Mouse (Mus musculus): ENCODE results near the gene Pld1.
A peak's percentile ranks its signal among the peaks of the same experiment; 100 is the strongest.

The Pld1 gene

DNA sequence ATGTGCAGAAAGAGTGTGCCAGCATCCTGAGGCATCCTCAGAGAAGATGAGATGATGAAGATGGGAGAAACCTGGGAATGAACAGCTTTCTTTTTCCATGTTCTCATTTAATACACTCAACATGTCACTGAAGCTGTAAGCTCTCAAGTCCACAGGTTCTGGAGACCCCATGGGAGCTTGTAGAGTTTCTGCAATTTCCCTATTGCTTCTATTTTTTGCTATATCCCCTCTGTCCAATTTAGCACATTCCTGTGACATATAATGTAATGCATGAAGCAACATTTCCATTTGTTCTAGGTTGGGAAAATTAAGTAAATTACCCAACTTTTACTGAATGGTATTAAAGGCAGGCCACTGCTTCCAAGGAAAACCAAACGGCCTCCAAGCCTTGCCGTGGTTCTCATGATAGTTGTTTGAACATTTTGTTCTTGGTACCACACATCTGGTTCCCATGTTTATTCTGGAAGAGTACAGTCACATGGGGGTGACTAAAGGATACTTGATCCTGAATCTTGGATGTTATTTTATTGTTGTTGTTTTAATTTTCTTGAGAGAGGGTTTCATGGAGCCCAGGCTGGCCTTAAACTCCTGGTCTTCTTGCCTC lies 52.7 kb downstream of the Pld1 start:
- DNase-seq (ENCODE audit: low read depth, low spot score), result no peak

DNA sequence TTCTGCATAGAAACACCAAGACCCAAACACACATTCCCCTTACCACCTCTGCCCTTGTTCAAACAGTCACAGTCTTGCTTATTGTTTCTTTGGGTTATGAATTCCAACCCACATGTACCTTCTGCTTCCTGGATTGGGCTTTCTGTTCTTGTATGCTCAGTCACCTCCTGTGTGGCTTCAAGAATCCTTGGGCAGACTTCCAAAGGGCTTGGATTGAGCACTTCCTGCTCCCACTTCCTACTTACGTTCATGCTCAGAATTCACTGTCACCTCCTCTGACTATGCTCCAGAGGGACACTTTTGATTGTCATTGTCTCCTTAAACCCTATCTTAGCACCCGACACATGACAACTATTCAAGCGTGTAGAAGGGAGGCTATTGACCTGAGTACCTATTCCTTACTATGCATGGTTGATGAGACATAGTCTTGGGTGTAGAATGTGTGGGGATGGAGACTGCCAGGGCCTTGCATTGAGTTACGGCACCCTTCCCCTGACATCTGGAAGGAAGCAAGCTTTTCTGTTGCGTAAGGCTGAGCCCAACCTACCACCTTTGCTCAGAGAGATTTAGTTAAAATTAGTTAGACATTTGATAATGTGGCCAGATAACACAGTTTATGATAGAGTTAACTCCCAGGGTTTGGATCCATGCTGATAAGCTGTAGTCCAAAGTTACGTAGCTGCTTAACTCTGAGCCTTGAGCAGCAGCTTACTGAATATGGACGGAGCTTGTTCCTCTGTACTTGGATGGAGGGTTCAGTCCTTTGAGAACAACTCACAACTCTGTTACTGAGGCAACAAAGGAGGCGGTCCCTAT lies 55.9 kb downstream of the Pld1 start:
- no peak for DNase-seq (ENCODE audit: low read depth, low spot score)

DNA sequence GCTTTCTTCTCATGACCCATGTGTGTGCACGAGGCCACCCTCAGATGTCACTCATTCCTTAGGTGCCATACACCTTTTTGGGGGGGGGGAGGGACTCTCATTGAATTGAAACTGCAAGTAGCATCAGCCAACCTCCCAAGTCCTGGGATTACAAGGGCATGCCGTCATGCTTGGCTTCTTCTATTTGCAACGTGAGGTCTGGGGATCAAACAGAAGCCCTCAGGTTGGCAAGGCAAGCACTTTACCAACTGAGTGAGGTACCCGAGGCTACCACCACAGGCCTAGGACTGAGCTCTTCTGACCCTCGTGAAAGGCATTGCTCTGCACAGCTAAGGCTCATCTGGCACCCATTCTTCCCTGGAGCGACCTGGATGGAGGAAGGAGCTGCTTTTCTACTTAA lies 65.8 kb downstream of the Pld1 start:
- DNase-seq (ENCODE audit: low read depth, low spot score), result no peak

DNA sequence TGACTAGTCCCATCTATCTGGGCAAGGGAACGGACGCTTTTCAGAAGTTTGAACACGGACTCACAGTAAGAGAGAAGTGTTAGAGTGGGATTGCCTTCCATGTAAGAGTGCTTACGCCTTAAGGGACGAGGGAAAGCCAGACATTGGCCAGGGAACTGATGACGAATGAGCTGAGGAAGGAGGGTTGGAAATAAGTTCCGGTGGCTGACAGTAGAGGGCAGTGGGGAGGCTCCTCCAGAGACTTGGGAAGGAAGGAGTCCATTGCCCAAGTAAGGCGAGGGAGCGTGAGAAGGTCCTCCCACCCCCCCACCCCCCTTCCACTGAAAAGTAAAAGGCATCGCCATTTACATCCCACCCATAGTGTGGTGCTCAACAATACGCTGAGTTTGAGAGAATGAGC lies 69.2 kb downstream of the Pld1 start:
- DNase-seq (ENCODE audit: low read depth, low spot score), result no peak

DNA sequence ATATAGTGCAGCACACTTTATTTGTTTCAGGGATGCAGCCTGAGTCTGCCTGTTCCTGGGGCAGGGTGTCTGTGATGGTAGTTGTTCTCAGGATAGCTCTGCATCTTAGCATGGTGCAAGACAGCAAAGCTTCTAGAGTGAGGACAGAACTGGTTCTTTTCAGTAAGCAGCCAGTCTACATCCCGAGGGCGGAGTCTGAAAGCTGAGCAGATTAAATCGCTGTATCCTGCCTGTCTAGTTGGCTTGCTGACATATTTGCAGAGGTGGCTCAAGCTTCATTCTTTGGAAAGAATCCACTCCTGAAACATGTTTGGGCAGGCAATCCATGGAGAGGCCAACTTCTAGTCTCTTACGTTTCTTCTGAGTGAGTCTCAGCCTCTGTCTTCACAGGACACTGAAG lies 69.9 kb downstream of the Pld1 start:
- no peak for DNase-seq (ENCODE audit: low read depth, low spot score)

DNA sequence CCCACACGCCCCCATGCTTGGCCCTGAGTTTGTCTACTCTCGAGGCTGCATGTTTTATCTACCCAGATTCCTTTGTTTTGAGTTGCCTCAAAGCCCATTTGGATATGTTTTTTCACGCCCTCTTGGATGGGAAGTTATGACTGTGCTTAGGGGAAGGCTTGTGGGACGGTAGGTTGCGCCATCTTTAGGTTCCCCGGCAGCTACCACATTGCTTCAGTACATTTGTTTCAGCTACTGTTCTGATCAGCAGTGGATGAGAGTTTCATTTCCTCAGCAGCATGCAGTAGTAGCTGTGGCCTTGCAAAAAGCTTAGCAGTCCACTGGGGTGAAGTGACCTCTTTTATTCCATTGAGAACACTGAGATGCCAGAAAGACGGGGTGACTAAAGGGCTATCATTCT lies 73.7 kb downstream of the Pld1 start:
- DNase-seq (ENCODE audit: low read depth, low spot score), result no peak

DNA sequence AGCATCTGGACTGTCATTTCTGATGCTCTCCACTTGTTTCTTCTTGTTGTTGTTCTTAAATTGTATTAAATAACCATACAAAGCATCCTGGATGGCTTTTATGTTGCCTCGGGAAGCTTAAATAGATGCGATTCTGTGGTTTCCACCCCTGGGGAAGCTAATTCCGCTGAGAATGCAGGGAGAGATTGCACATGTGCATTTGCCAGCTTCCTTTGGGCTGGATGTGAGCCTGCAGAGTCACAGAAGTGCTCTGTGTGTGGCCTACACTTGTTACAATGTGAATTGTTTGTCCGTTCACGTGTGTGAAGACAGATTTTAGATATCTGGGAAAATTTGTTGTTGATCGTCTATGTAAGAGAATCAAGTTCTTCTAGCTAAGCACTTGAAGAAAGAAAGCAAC lies 74.9 kb downstream of the Pld1 start:
- no peak for DNase-seq (ENCODE audit: low read depth, low spot score)

DNA sequence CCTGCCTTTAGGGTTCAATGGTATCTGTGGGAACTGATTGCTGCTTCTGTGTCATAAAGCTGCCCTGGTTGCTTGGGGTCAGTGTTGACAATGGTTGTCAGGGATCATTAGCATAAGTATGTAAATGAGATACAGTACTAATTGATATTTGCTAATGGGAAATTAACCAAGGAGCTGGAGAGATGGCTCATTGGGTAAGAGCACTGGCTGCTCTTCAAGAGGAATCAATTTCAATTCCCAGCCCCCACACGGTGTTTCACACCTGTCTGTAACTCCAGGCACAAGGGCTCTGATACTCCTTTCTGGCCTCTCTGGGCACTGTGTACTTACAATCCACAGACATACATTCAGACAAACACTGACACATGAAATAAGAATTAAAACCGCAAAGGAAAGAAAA lies 78.5 kb downstream of the Pld1 start:
- no peak for DNase-seq (ENCODE audit: low read depth, low spot score)

DNA sequence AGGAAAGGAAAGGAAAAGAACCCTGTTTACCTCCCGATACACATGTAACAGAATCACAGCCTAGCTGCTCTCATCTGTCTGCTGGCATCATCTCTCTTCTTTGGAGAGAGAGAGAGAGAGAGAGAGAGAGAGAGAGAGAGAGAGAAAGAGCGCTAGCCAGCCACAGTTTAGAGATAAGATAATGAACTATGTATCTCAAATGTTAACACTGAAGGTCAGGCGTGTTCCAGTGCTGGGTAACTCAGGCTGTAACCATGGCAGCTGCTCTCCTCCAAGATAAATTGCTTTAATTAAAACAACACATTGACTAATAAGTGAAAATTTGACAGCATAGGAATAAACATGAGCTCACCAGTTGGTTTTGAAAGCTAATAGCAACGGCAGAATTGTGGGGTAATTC lies 81.2 kb downstream of the Pld1 start:
- DNase-seq (ENCODE audit: low read depth, low spot score), result no peak

DNA sequence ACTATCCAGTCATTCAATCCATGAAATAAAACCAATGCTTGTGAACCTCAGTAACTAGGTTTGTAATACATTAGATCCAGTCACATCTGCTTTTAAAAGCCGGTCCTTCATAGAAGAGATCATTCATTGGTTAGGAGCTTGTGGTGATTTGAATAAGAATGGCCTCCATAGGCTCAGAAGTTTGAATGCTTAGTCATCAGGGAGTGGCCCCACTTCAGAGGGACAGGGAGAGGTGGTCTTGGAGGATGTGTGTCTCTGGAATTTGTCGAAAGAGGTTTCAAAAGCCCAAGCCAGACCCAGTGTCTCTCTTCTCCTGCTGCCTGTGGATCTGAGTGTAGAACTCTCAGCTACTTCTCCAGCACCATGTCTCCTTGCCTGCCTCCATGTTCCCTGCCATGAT lies 81.9 kb downstream of the Pld1 start:
- no peak for DNase-seq (ENCODE audit: low read depth, low spot score)

DNA sequence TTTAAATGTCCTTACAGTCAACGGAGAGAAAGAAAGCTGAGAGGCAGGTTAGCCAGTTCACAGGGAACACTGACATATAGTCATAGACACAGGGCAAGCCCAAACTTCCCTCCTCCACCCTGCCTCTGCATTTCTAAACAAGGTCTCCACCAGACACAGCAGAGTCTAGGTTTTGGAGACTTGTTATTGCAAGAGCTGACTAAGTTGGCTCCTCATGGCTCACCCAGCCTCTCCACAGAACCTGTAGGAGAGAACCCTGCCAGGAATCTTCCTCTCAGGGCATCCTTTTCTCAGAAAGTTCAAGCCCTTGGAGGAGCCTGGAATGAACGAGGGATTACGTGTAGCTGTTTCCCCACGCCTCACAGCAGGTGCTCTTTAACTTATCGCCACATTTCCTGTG lies 83.7 kb downstream of the Pld1 start:
- no peak for DNase-seq (ENCODE audit: low read depth, low spot score)

DNA sequence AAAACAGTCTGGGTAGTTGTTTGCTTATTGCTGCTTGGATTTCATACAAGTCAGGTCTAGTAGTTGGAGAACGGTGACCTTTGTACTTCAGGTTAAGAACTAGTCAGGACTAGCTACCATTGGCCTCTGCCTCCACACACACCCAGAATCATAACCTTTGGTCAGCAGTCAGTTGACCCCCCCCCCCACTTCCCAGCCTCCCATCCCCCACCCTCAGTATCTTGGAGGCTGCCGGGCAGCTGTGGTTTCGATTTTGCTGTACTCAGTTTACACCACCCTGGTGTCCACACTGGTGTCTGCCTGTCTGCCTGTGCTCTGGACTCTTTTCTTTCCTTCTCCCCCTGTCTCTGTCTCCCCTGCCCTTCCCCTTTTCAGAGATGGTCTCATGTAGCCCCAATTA lies 88.4 kb downstream of the Pld1 start:
- no peak for DNase-seq (ENCODE audit: low read depth, low spot score)

DNA sequence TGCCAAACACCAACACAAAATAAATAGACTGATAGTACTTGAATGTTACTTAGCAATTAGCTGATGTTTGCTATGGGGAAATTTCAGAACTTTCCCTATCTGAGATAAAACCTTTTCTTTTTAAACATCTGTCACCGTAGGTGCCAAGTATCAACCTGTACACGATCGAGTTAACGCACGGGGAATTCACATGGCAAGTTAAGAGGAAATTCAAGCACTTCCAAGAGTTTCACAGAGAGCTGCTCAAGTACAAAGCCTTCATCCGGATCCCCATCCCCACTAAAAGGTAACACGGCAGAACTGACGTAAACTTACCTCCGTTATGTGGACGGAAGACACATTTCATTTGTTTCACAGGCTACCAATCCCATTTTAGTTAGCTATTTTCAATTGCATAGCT lies 90.0 kb downstream of the Pld1 start:
- DNase-seq (ENCODE audit: low read depth, low spot score), result no peak

DNA sequence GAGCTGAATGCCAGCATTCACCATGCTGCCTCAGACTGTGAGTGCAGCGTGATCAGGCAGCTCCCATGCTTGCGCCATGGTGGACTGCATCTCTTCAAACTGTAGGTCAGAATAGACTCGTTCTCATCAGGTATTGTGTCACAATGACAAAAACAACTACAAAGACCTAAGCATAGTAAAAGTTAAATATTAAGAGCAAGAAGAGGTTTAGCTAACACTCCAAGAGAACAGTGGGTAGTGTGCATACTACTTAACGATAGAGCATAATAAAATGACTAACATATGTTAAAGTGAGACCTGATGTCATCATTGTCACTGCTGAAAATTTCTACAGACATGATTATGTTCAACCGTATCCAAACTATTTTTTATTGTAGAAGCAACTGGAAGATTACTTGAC lies 92.4 kb downstream of the Pld1 start:
- no peak for DNase-seq (ENCODE audit: low read depth, low spot score)

DNA sequence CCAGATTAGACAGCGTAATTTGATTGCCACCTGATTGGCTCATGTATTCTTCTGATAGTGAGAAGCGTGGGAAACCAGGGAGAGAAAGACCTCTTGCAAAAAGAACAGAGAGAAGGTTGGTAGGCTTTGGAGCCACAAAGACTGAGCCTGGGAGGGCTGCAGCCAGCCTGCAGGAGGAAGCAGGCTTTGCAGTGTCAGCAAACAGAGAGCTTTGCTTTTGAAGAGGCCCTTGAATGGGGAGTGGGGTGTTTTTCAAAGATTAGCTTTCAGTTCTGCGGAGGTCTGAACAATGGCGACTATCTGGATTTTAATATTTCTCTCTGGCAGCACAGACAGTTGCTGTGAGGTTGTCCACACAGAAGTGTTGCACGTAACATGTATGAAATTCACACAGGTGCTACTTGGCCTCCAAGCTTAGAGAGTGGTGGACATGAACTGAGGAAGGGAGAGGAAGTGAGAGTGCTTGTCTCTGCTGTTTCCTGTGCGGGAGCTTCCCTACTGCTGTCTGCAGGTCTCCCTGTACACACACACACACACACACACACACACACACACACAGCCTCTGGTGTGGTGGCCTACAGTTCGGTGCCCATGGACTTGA lies 93.2 kb downstream of the Pld1 start:
- DNase-seq (ENCODE audit: low read depth, low spot score), result peak; percentile 22

DNA sequence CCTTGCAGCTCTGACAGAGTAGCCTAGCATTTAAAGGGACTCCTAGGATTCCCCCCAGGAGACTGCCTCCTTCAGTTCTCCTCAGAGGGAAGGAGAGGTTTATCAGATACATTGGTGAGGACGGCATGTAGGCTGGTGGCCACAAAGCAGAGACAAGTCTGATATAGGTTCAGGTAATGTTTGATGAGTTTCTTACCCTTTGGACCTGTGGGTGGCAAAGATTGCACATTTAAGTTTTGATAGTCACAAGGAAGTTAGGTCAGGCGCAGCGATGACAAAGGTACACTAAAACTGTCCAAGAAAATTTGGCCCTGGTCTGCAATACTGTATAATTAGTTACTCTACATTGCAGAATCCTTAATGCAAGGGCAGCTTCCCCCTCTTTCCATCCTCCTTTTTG lies 95.4 kb downstream of the Pld1 start:
- DNase-seq (ENCODE audit: low read depth, low spot score), result no peak

DNA sequence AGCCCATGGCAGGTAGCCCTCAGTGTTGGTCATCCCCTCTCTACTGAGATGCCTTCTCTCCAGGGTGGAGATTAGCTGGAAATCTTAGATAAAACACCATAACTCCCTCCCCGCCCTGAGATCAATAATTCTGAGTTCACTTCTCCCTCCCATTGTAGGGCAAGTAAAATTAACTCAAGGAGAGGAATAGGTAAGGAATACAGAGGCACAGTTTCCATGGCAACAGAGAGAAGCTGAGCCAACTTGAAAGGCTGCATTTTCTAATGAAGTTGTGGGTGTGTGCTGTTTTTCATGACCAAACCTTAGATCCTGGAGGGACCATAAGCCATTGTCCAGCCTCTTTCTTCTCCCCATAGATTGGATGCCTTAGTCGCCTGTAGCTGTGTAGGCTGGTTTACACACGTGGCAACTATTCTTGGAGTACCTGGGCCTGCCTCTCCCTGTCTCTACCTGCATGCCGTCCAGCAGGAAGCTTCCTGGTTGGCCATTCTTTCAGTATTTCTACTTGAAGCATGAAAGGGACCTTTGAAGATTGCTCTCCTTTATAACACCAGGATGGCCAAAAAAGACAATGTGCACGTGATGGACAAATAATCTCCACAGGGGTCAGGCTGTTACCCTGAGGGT lies 96.3 kb downstream of the Pld1 start:
- DNase-seq (ENCODE audit: low read depth, low spot score), result no peak

DNA sequence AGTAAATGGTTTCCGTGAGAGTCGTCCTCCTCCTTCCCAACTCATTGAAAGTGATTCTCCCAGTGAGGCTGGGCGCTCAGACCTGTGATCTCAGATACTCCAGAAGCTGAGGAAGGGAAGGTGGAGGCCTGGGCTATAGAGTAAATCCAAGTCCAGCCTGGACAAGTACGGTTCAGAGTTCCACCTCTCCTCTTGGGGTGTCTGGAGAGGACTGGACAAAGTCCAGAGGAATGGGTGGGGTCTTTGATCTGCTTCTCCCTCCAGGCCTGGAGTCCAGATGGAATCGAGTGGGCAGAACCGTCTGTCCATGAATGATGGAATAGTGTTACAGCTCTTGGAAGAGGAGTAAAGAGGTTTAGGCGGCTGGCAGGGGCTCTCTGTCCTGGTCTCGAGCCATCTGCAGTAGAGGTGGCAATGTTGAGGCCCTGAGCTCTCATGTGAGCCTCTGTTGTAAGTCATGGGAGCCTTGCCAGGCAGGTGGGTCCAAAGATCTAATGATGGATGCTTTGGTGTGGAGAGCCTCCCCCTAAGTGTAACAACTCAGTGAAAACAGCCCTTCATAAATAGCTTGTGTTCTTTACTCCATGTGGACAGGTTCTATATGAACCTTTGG lies 98.9 kb downstream of the Pld1 start:
- DNase-seq (ENCODE audit: low read depth, low spot score), result no peak

DNA sequence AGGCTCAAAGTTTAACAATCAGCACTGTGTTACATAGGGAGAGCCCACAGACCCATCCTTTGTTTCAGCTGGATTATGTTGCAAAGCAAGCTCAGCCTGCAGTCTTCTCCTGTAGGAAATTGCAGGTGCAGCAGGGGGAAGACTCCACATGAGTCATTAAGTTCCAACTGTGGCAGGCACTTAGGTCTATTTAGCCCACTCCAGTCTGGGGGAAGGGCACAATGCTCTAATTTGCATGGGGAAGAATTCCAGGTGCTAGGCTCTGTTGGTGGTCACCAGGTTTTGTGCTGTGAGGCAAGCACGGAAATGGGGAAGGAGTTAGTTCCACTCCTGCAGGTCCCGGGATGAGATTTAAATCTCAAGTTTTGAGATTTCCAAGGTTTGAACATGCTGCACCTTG lies 99.6 kb downstream of the Pld1 start:
- no peak for DNase-seq (ENCODE audit: low read depth, low spot score)

DNA sequence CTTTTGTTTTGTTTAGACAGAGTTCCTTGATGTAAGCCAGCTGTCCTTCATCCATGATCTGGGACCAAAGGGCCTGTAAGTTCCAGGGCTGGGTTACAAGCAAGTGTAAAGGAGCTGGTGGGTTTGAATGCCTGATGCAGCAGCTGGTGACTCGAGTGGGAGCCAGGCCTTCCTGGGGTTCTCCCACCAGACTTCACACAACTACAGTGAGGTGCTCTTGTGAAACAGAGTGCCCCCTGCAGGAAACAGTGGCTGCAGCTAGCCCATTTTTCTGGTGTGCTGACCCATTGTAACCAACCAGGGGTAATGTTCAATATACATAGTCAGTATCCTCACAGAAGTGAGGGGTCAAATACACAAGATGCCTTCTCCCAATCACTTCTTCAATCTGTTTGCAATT lies 101.3 kb downstream of the Pld1 start:
- no peak for DNase-seq (ENCODE audit: low read depth, low spot score)

DNA sequence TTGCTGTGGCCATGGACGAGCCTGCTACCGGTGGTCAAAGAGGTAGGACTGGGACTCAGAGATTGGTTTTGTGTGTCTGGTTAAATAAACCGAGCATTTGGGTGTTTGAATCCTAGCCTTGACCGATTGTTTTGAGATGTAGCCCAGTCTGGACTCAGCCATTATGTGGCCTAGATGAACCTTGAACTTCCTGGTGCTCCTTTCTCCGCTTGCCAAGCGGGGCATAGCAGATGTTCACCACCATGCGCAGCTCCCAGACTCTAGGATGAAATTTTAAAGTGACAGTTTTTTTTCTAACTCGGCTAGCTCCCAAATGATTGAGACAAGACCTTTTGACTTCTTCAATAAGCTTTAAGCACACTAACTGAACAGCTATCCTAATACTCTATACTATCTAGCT lies 102.7 kb downstream of the Pld1 start:
- no peak for DNase-seq (ENCODE audit: low read depth, low spot score)

DNA sequence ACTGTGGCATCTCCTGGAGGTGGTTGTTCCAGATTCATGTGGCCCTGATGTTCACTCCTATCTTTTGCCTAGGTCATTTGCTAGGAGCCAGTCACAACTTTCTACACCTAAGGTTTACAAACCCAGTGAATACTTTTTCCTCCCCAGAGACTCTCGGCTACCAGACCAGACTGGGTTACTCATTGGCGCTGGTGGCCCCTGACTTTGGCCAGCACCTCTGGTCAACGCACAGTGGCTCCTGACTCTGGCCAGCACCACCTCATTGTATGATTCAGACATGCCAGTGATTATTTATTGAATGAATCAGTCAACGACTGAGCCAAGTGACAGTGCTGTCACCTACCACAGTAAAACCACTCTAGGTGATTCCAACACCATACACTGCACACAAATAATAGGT lies 103.9 kb downstream of the Pld1 start:
- DNase-seq (ENCODE audit: low read depth, low spot score), result no peak

All from CD4-positive helper T cell, adult 2 months (primary cell).